Mouse (Mus musculus): ENCODE measurements around the gene Tpra1.

DNA sequence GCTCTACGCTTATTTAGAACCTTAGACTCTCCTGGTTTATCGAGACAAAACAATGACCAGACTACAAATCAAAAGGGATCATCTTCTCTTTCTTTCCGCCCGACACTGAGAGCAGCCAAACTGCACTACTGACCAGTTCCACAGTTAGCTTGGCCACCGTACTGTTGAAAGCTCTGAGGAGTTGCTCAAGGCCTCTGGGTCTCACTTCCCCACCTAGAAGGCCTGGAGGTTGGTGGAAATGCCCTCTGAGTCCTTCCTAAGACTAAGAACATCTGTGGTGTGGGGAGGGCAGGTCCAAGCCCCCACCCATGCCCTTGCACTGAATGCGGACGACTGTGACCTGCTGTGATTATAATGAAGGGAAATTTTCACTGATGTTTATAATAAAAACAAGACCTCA is 36.3 kb upstream of the Tpra1 start:
- TF ChIP-seq CTCF (IDR thresholded peaks at IDR 0.05; ENCODE audit: control insufficient read depth, insufficient read depth, insufficient read length): no peak
- TF ChIP-seq CEBPB (IDR thresholded peaks at IDR 0.05; ENCODE audit: low read depth): no peak
- no peak for TF ChIP-seq MYOG (IDR thresholded peaks at IDR 0.05; ENCODE audit: control insufficient read depth, extremely low read depth, insufficient read length)
- no peak for TF ChIP-seq USF1 (IDR thresholded peaks at IDR 0.05; ENCODE audit: low read depth)
- TF ChIP-seq MAX (IDR thresholded peaks at IDR 0.05): no peak
- TF ChIP-seq MYOD1 (IDR thresholded peaks at IDR 0.05; ENCODE audit: control insufficient read depth, insufficient read length, low read depth): no peak
